Mouse (Mus musculus) cerebellum, adult 9-11 months (tissue): ENCODE data around the gene Lmntd1.

Source experiments
- DNase-seq: peaks from one replicate; pipeline ENCODE4 v3.0.0; 2022

Gene Lmntd1

DNA sequence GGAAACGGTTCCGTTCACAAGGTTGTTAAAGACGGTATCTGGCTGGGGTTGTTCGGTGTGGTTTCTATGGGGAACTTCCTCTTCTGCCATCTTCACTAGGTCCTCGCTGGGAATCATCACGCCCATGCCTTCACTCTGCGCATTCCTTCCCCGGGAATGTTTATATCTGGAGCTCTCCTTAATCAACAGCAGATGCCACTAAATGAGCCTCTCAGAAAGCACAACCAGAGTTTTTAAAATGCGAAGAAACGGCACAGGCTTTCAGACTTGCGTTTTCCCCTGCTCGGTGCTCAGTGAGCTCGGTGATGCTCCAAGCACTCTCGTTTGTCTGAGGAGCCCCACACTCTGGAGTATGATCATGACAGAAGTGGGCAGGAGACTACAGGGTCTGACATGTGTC, 182.4 kb downstream of the Lmntd1 start:
- no peak for DNase-seq

DNA sequence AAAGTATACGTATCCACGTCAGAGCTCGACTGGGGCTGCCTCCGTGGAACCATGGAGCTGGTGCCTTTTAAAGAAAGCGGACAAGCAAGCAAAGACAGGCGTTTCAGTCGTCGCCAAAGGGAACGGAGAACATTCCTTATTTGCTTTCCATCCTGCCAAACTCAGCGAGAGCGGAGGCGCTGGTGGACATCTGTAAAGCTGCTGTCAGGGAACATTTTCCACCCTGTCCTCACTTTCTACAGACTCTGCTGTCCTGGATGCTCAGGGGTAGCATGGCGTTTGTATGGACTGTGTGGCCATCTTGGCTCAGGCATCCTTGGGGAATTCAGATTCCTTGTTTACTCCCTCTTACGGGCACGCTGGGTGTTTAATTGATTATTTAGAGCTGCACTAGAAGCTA, 186.7 kb downstream of the Lmntd1 start:
- DNase-seq, result no peak

DNA sequence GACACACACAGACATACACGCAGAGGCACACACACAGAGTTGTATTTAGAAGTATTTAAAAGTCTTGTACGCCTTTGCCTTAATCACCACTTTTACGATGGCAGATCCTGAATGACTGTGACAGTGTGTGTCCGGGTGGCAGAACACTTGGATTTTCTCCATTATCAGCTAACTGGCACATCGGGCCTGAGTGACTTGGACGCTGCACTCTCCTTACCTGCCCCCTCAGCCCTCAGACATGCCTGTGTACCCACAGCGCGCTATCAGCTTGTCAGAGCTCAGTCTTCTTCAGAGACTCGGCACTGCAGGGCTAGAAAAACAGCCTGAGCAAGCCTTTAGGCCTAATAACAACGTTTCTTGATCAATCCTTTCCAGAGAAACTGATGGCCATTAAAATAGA, 187.6 kb downstream of the Lmntd1 start:
- no peak for DNase-seq

DNA sequence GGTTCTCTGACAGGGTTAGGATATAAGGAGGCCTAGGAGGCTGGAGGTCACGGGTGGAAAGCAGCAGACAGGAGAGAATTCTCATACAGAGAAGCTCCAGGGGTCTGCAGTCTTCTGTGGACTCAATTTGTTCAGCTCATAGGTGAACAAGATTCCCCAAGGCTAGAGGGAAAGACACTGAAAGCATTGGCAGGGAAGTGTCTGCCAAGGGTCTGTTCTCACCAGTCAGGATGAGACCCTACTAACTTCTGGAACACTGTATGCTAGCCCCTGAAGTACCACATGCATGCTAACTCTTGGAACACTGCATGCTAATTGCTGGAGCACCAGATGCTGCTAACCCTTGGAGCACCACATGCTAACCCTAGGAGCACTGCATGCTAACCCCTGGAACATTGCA, 190.0 kb downstream of the Lmntd1 start:
- no peak for DNase-seq

DNA sequence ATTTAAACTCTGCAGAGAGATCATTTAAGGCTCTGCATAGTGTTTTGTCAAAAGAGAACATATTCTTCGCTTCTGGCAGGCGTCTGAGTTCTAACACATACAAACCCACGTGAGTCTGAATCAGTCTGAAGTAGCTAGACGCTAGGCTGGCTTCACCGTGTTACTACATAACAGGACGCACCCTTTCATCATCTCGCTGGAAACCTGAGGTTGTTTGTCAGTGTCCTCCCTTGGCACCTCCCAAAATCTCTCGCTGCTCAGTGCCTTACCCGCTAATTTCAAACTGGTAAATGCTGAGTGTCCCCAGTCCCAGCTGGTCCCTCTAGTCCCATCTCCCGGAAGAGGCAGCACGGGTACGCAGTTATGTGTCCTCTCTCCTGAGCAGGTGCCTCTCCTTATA, 190.6 kb downstream of the Lmntd1 start:
- DNase-seq, result no peak

DNA sequence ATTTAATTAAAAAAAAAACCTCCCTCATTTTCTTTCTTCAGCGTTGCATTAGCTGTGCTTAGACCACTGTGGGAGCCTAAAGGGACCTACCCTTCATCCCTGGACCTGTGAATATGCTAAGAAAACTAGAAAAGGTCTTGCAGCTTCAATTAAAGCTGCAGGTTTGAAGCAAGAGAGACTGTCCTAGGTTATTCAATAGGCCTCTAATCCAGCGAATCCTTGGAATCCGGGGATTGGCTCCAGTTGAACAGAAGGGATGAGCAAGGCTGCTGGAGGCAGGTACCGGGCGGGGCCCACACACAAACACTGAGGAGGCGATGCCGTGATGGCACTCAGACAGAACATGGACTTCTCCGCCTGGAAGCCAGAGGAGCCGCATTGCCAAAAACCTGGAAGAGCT, 192.5 kb downstream of the Lmntd1 start:
- DNase-seq, result no peak

DNA sequence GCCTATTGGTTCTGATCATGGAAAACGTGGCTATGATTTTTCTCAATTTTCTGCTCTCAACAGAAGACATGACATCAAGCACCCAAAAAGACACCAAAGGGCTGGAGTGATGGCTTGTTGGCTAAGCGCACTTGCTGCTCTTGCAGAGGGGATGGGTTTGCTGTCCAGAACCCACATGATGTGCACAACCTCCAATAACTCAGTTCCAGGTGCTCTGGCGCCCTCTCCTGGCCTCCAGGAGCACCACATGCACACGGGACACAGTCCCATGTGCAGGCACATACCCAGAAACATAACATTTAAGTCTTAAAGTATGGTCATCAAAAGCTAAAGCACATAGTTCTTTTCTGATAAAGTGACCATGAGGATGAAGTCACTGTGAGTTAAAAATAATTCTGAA, 193.7 kb downstream of the Lmntd1 start:
- no peak for DNase-seq

DNA sequence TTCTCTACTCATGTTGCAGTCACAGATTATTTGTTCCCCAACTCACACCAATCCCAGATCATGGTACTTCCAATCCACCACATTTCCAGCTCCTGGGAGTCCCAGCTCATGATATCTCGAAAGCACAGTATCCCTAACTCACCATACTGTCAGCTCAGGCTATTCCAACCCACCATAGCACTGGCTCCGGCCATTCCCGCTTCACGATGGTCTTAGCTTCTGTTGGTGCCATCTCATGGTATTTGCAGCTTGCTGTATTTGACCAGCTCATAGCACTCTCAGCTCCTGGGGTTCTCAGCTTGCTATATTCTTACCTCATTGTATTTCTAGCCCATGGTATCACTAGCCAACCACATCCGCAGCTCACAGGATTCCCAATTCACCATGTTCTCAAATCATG, 195.3 kb downstream of the Lmntd1 start:
- no peak for DNase-seq

DNA sequence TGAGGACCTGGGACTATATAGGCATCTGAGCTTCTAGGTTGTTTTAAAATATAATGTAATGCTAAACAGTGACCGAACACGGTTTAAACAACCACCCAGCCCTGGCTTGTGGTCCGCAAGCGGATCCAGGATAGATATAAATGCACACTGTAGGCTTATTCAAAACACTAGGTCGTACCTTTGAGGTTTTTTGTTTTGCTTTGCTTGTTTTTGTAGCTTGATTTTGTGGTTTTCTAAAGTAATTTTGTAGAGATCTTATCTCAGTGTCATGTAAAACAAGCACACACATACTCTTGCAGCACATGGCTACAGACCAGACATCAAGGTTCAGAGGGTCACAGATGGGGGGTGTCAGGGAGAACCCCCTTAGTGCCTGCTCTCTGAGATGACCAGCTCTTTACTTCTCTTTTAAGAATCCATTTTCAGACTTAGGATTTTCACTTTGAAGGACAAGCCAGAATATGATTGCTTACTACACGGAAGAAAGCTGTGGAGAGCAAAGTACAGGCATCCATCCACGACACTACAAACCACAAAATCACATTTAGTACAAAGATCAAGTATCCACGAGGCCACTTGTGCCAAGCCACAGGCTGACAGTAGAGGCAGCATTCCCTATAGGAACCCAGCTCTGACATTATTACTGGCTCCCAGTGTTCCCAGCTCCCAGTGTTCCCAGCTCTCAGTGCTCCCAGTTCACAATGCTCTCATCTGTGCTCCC, 196.2 kb downstream of the Lmntd1 start:
- no peak for DNase-seq

DNA sequence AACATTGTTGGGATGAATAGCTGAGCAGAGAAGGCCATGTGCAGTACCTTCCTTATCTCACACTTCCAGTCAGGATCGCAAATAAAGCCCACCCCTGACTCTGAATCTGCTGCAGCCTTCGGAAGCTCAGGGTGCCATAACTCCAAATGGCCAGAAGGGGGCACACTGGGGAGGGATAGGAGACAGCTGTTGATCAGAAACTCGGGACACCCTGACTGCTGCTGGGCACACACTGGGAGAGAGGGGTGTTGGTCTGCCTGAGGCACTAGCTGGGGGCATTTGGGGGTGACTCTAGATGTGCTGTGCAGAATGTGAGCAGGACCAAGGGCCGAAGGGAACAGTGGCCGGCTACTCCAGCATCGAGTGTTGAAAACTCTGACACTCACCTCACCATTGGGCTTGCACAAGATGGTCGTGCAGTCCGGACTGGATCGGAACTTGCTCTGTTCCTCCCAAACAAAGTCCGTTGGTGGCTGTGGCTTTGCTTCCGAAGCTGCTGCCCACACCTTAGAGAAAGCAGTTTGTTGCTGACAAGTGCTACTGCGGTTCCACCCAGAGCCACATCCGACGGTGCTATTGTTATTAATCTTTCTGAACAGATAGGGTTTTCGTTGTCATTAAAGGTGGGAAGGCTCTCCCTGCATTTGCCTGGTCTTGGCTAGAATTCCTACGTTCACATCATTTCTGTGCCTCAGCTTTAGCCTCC, 197.0 kb downstream of the Lmntd1 start:
- DNase-seq, result peak; percentile 5

DNA sequence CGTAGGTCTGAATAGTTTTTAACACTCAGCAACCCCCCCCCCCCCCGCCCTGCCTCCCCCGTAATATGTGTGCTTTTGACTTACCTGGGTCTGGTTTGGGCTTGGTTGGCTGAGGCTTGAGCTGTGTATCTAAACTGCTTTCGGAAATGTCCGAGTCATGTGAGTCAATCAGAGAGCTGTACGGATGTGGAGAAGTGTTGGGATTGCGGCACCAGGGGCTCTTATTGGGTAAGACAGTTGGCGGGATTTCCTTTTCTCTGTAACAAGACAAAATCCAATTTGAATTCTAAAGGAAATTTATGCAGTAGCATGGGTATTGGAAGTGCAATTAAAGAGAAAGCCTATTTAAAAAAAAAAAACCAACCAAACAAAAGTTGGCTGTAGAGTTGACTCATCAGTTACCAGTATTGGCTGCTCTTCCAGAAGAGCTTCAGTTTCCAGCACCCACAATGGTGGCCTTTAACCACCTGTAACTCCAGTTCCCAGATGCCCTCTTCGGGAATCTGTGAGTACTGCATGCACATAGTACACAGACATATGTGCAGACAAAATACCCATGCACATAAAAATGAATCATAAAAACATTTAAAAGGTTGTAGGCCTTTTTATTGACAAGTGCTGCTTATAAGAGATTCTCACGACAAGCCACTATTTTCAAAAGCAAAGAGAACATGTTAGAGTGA, 209.6 kb downstream of the Lmntd1 start:
- no peak for DNase-seq

DNA sequence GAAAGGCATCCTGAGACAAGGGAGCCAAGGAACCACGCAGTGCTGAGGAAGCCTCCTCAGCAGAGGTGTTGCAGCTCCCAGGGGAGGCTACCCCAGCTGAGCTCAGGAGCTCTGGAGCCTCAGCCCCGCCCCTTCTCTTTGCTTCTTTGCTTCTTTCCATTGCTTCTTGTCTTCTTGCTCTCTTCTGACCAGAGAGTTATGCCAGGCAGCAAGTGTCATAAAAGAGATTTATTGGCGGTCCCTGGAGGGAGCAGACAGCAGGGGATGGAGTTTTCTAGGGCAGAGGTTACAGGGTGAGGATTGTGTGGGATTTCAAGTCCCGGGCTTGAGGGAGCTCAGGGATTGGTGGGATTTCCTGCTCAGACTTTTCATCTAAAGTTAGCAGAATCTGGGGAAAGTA, 213.0 kb downstream of the Lmntd1 start:
- DNase-seq, result no peak

DNA sequence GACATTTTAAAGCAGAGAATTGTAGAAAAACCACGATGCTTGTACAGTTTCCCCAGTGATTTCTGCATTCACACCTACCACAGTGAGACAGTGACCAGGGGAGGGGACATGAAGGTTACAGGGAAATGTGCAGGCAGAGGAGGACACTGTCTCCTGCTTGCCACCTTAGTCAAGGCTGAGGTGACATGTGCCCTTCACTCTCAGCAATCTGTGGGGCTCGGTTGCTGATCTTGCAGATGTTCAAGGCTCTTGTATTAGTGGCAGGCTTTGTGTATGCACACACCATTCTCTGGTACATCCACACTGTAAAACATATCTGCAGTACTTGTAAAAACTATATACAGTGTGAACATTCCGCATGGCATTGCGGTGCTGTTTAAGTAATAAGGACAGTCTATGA, 216.2 kb downstream of the Lmntd1 start:
- DNase-seq, result no peak

DNA sequence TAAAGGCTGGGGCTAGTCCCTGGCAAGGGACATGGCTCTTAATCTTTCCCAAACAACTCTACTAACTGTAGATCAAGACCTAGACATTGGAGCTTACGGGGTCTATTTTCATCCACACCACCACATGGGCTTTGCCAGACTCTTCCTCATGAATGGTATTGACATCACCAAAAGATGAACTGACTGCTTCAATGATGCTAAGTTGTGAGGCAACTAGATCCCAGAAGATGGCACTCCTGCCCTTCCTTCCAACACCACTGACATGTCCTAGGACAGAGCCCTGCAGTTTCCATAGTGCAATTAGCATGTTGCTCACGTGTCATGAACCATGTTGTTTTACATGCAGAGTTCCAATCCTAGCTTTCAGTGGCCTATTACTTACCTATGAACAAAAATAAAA, 217.6 kb downstream of the Lmntd1 start:
- DNase-seq, result no peak

DNA sequence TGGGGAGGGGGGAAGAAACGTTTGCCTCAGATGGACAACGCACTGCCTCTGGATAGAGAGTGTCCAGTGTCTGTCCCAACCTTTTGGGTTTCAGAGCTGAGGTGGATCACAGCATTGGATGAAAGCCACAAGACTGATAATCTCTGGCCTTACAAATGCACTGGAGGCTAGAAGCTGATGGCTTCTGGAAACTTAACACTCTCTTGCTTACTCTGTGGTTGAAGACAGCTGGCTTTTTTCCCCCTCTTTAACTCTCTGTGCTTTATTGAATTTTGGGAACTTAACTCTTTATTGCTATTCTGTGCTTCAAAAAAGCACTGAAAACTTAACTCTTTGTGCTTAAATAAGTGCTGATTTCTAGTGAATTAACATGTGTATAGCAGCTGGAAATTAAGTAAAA, 223.7 kb downstream of the Lmntd1 start:
- no peak for DNase-seq

DNA sequence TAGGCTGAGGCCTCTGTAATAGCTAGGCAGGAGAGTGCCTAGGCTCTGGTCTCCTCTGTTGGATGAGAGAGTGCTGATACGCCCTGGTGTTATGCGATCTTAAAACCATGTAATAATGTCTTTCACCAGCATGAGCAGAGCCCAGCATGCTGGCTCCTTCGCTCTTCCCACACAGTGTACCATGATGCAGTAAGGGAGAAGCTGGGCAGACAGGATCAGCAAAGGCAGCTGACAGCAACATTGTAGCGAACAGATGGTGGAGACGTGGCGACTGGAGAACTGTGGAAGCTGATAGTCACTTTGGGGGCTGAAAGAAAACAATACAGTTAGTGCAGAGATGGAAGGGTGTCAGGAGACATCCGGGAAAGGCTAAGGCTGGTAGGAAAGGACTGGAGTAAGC, 224.2 kb downstream of the Lmntd1 start:
- DNase-seq, result no peak

DNA sequence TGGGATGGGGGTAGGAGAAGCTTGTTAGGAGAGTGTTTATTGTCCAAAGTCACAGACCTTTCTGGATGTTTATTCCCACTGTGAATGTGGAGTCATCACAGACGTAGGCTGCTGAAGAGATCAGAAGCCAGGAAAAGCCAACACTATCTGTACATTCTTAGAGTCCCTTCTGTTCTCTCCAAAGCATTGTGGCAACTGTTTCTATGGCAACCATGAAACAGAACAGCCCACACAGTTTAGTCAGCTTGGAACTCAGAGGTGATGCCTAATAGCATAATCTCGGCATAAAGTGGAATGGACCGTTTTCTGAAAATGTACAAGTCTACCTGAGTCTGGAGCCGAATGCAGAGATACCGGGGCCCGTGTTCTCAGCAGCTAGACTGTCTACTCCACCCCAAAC, 226.7 kb downstream of the Lmntd1 start:
- no peak for DNase-seq

DNA sequence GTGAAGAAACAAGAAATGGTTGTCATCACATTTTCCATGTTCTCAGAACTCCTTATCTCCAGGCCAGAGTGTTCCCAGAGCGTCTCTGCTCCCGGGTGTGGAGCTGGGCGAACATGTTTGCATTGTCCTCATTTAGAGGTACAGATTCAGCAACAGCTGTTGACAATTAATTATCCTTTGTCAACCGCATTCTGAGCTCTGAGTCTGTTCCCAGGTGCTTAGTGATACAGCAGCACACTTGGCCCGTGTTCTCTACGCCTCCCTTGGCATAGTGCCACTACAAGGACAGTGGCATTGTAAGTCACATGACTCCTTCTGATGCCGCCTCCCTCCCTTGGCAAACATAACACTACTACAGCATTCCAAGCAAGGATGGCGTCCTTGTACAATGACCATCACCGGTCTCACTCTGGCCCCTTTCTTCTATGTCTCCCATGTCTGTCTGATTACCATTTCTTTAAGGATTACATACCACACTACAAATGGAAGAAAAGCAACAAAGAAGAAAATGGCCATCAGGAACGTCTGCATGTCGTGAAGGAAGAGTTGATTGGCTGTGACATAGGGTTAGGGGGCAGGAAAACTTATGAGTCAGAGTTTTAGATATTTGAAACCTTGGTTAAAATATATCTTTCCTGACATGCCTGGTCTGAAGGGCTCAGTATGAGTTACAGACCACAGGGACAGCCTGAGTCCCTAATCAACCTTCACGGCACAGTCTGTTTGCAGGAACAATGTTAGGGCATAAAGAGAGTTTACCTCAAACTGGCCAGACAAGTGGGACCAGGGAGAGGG, 231.3 kb downstream of the Lmntd1 start:
- no peak for DNase-seq

DNA sequence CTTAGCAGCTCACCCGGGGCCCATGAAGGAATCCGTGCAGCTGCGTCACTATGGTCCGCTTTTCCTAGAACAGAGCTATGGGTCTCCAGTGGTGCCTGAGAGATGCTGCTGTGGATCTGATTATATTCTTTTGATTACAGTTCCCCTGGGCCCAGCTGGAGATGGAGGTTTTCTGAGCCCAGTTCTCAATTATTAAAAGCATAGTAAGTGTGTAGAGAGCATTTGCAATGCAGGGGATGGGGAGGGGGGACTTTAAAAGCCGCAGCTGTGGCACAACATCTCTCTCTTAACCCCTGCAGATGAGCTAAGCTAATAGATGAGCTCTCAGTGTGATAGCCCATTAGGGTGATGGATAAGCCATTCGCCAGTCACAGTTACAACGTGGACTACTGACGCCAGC, 233.2 kb downstream of the Lmntd1 start:
- DNase-seq, result no peak

DNA sequence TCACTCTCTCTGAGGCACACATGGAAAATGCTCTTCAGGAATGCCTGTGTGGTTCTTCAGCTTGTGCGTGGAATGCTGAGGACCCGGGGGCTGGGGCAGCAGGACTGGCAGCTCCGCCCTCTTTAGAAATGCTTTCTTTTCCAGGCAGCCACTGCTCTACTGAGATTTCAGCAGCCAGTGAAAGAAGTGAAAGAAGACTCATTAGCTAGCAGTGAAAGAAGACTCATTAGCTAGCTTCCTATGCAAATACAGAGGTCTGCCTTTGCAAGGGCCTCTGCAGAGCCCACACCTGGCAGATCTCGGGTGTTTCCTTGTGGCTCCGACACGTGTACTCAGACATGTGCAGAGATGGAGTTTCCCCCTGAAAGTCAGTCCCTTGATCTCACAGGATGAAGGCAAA, 234.9 kb downstream of the Lmntd1 start:
- DNase-seq, result no peak

DNA sequence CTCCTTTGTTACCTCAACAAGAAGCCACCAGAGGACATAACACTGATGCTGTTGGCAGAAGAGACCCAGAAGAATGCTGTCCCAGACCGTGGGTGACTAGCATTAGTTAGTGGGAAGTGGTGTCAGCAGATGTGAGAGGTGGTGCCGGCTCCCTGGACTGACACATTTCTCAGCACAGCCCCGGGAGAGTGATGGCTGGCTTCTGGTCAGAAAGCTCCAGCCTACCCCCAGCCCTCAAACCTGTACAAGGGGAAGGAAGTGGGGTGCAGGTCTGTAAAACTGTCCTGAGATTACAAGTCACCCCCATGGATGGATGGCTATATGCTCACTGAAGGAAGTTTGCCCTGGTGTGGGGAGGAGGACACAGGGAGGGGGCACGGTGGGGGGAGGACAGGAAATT, 235.4 kb downstream of the Lmntd1 start:
- no peak for DNase-seq

DNA sequence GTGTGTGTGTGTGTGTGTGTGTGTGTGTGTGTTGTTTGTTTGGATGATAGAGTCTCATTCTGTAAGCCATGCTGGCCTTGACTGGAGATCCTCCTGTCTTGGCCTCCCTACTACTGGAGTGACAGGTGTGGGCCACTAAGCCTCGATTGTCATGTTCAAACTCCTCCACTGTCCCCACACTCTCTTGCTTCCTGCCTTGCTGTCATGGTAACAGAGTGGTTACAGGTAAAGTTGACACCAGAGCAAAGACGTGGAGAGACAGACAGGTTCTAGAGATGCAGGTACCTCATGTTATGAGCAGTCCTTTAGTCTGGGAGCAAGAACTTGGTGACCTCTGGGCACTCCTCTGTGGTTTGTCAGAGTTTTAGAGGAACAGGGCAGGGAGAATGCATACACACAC, 239.7 kb downstream of the Lmntd1 start:
- no peak for DNase-seq

DNA sequence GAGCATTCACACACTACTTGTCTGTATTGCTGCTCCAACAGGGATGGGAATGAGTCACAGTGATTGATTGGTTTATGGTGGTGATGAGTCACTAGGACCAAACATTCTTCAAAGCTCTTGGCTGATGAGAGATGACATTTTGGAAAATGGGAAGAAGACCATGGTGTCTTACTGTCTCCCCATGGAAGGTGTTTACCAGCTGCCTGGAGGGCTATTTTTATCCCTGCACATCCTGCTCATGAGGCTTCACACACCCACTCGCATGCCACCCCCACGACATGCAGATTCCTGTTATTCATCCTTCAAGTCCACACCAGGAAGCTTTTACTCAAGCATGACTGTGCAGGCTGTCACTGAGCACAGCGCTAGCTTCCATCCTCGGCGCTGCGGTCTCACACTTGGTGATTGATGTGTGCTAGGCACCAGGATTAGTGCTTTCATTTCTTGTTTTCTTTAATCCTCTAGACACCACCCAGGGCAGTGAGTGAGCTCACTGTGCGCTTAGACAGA, 240.4 kb downstream of the Lmntd1 start:
- DNase-seq, result no peak
